Mouse (Mus musculus): Measurements from ENCODE around the gene Adgrl3. TPM values are rescaled to one million over a fixed set of nuclear protein-coding genes. Genes with fewer than 3 reads are reported as not detected.

The Adgrl3 gene
- total RNA-seq, 2 experiments from 2014 or later = 0.97 to 1.0 TPM

GRCm38 (mm10) chr5:81248724-81249123 lies 228.8 kb downstream of the Adgrl3 start:
- DNase-seq = no peak

GRCm38 (mm10) chr5:81256091-81256490 lies 236.2 kb downstream of the Adgrl3 start:
- no peak for DNase-seq

- no peak for DNase-seq
Measured at GRCm38 (mm10) chr5:81269689-81270088, 249.8 kb downstream of the Adgrl3 start.

GRCm38 (mm10) chr5:81275346-81276047 lies 255.6 kb downstream of the Adgrl3 start:
- DNase-seq = no peak

GRCm38 (mm10) chr5:81279246-81279645 lies 259.3 kb downstream of the Adgrl3 start:
- DNase-seq = no peak

- DNase-seq = no peak
Measured at GRCm38 (mm10) chr5:81285643-81286042, 265.7 kb downstream of the Adgrl3 start.

- DNase-seq = no peak
Measured at GRCm38 (mm10) chr5:81301874-81302273, 281.9 kb downstream of the Adgrl3 start.

- DNase-seq = no peak
Measured at GRCm38 (mm10) chr5:81317406-81318112, 297.6 kb downstream of the Adgrl3 start.

- no peak for DNase-seq
Measured at GRCm38 (mm10) chr5:81321276-81321934, 301.5 kb downstream of the Adgrl3 start.

GRCm38 (mm10) chr5:81322064-81322463 lies 302.1 kb downstream of the Adgrl3 start:
- no peak for DNase-seq

- no peak for DNase-seq
Measured at GRCm38 (mm10) chr5:81326916-81327315, 307.0 kb downstream of the Adgrl3 start.

GRCm38 (mm10) chr5:81327392-81327791 lies 307.5 kb downstream of the Adgrl3 start:
- no peak for DNase-seq

GRCm38 (mm10) chr5:81329571-81329971 lies 309.6 kb downstream of the Adgrl3 start:
- no peak for DNase-seq

GRCm38 (mm10) chr5:81344330-81344729 lies 324.4 kb downstream of the Adgrl3 start:
- no peak for DNase-seq

- no peak for DNase-seq
Measured at GRCm38 (mm10) chr5:81345096-81345435, 325.1 kb downstream of the Adgrl3 start.

GRCm38 (mm10) chr5:81345436-81346131 lies 325.6 kb downstream of the Adgrl3 start:
- no peak for DNase-seq

- no peak for DNase-seq
Measured at GRCm38 (mm10) chr5:81347571-81347970, 327.6 kb downstream of the Adgrl3 start.

GRCm38 (mm10) chr5:81359560-81359959 lies 339.6 kb downstream of the Adgrl3 start:
- no peak for DNase-seq

- DNase-seq = no peak
Measured at GRCm38 (mm10) chr5:81364198-81364643, 344.3 kb downstream of the Adgrl3 start.

GRCm38 (mm10) chr5:81365250-81365649 lies 345.3 kb downstream of the Adgrl3 start:
- DNase-seq = no peak

- no peak for DNase-seq
Measured at GRCm38 (mm10) chr5:81370126-81370850, 350.4 kb downstream of the Adgrl3 start.

- DNase-seq = no peak
Measured at GRCm38 (mm10) chr5:81375992-81376391, 356.1 kb downstream of the Adgrl3 start.
